Mouse (Mus musculus) frontal cortex, adult (tissue): ENCODE data around the gene 1700019A02Rik.

Experiments used
- ATAC-seq: cut with Nextera tagmentation; 2 replicates; pipeline ENCODE4 v1.9.2; 2017; ENCODE audit warnings: mild to moderate bottlenecking, moderate library complexity, mixed read lengths; ENCODE audit not compliant: low TSS enrichment

1700019A02Rik gene

DNA sequence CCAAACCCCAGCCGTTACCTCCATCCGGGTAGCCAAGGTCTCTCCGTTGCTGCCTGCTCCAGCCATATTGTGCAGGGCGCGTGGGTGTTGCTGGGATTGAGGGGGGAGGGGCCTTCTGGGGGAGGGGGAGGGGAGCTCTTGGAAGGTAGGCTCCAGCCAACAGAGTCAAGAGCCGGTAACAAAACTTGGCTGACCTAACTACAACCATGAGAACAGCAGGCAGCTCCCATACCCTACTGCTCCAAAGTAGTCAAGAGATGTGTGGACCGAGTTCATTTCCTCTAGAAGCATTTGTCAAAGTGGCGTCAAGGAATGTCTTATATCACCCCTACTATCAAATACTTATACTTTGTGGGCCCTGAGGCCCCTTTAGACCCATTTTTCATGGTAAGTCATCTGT lies at the start of gene 1700019A02Rik:
TSS of gene 1700019A02Rik (minus strand) at position 101 of the 400 bp plus-strand sequence.
- ATAC-seq: no peak

GRCm38 (mm10) chr1:53226063-53226462 lies 38.6 kb upstream of the 1700019A02Rik start:
- ATAC-seq: no peak

- peak; percentile 95 for ATAC-seq
Measured at GRCm38 (mm10) chr1:53225616-53226015, 38.2 kb upstream of the 1700019A02Rik start.

DNA sequence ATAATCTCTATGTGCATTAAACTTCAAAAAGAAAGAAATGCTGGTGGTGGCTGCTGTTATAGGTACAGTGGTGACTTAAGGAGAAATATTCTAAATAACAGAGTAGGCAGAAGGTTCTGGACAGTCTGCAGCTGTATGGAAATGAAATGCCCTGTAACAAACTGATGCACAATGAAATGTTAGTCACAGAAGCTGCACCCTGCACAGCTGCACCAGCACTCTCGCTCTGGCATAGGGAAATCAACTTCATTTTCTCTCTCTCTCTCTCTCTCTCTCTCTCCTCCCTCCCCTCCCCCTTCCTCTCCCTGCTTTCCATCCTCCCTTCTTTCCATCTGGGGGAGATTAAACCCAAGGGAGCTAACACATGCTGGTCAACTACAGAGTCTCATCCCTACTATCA lies 37.3 kb upstream of the 1700019A02Rik start:
- peak; percentile 54 for ATAC-seq

- ATAC-seq: no peak
Measured at GRCm38 (mm10) chr1:53210136-53210535, 22.7 kb upstream of the 1700019A02Rik start.

DNA sequence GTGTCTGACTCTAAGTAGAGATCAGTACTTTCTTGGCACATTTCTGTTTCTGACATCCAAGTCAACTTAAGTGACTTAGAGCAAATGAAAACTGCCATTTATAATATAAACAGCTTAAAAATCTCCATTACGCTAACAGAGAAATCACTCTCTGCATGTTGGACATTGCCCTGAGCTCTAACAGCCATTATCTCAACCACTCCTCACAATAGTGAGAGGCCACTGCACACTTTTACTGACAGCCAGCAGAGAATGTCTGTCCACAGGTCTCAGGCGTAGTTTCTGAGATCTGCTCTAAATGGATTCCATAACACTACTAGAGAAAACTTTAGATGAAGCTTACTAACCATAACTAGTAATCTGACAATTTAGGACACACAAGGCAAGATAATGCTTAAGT lies 16.5 kb upstream of the 1700019A02Rik start:
- no peak for ATAC-seq

DNA sequence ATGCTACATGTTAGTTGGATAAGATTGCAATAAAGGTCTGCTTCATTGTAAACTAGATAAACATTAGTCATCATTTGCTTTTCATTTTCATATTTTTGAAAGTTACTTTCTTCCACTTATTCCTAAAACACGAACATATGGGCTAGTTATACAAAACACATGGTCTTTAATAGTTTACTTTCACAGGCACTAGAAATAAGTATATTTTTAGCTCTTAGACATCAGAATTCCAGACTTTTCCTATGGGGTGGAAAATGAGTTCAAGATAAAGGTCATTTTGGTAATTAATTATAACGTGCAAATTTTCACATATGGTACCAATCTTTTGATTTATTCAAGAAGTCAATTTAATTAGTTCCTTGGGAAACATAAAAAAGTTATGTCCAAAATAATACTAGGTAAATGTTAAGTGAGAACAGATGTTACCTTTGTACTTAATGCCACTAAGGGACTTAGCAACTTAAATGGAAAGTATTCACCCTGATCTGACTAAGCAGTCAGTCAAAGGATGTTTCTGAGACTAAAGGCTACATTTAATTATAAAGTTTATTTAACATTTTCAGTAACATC lies 14.3 kb upstream of the 1700019A02Rik start:
- ATAC-seq: no peak

DNA sequence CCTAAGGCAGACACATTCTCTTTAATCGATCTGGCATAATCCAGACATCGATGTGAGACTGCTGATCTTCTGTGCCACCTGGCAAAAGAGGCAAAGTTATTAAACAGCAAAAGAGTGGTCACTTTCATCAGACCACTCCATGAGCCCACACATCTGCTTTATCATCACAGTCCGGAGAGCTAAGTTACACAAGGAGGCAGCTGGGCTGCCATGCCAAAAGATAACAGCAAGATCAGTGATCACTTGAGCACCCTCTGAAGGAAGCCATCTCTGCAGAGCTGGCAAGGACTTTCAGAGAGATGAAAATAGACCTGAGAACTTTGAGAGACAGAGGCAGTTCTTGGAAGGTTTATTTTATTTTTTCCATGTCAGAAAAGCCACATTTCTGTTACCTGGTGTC lies 7.1 kb upstream of the 1700019A02Rik start:
- ATAC-seq: no peak

- no peak for ATAC-seq
Measured at GRCm38 (mm10) chr1:53191234-53191633, 3.8 kb upstream of the 1700019A02Rik start.

DNA sequence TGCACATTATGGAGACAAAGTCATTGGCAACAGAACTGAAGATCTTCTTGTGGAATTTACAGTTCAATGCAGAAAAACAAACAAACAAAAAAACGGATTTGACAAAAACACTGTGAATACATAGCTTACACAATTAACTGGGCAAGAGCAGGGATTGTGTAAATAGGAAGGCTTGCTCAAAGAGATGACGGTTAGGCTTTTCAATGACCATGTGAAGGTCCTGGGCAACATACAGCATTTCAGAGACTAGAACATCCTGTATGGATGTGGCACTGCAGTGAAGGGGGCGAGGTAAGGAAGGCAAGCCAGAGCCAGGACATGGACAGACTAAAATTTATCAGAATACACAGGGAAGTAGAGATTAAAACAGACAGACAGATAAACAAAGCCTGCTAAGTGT lies 2.2 kb upstream of the 1700019A02Rik start:
- ATAC-seq: no peak

DNA sequence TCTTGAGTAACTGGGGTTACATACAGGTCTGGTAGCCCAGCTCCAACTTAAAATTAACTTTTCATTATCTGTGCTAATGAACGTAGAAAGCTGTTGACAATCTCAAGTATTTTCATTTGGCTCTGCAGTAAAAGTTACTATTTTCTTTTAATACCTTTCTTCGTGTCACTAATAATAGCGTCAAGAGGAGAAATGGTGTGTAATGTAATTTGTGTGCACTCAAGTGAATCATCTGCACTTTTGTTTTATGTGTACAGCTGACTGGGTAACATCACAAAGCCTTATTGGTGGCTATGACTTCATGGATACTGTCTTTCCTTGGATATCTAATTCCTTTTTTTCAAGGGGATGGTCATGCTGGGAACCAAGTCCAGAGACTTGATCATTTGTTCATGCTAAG lies 1.1 kb downstream of the 1700019A02Rik start:
- no peak for ATAC-seq

DNA sequence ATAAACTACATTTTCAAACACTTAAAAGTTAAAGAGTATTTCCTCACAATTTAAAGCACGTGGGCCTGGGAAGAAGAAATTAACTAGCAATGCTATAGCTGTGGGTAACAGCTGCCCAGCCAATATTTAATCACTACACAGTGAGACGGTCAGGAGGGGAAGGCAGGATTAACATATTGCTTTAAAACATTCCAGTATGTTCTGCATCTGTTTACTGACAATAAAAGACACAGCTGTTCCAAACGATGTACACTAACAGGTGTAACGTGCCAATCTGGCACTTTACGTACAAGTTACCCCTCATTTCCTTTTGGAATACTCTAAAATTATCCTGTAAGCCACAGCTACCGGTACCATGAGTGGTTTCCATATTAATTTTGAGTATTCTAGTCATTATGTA lies 29.7 kb downstream of the 1700019A02Rik start:
- no peak for ATAC-seq

DNA sequence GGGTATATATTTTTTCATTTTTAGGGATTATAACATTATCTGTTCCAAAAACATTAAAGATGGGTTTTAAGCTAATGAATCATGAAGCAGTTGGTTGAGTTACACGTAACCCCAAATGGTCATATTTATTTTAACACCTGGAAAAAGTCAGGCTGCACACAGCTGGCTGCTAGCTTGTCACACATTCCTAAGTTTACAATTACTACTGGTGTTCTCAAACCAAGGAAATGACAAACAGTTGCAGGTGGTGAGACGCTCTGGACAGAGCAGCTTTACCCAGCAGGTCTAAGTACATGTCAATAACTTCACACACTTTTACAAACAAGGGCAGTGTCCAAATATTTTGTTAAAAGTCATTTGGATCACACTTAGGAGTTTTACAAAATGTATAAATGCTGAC lies 64.4 kb downstream of the 1700019A02Rik start:
- ATAC-seq: no peak

- no peak for ATAC-seq
Measured at GRCm38 (mm10) chr1:53110561-53110960, 76.9 kb downstream of the 1700019A02Rik start.
